Mouse (Mus musculus): ENCODE data around the gene Ppid. TPM values are rescaled to one million over a fixed set of nuclear protein-coding genes. Genes with fewer than 3 reads are reported as not detected.
"Not testable (repeated sequence)": the region's sequence is repeated elsewhere in the genome, so short reads cannot be mapped to it uniquely, and the experiment has no call there.

Ppid gene
- total RNA-seq, 2 experiments from 2014 or later = 61.9 to 85.5 TPM

DNA sequence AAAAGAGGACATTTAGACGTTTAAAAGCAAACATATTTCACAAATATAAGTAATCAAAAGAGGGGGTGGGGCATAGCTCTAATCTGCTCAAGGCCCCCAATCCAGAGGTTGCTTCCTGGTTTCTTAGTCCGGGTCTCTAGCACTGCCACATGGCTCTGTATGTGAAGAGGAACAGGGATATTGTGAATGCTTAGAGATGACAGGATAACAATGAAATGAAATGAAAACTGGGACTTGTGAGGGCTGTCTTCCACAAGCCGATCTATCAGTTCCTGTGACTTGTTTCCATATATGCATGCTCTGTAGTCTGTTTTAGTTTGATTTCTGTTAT lies 21.8 kb upstream of the Ppid start:
- ATAC-seq (ENCODE audit: poor library complexity, severe bottlenecking) = no peak

DNA sequence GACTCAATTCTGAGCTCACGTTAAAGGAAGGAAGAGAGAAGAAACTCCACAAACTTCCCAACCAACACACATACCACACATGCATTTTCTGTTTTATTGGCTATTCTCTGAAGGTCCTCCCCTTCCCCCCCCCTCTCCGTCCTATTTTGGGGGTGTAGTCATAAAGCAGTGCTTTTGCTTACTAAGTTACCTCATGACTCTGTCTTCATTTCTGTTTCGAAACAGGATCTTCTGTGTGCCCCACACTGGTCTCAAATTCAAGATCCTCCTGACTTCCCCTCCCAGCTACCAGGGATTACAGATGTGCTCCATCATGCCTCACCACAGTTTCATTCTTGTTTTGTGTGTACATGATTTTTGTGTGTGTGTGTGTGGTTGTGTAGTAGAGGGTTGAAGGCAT lies 18.7 kb upstream of the Ppid start:
- peak; percentile 63 for ATAC-seq (ENCODE audit: poor library complexity, severe bottlenecking)

- not testable (repeated sequence) for ATAC-seq (ENCODE audit: poor library complexity, severe bottlenecking)
Measured at GRCm38 (mm10) chr3:79573376-79573775, 17.8 kb upstream of the Ppid start.

DNA sequence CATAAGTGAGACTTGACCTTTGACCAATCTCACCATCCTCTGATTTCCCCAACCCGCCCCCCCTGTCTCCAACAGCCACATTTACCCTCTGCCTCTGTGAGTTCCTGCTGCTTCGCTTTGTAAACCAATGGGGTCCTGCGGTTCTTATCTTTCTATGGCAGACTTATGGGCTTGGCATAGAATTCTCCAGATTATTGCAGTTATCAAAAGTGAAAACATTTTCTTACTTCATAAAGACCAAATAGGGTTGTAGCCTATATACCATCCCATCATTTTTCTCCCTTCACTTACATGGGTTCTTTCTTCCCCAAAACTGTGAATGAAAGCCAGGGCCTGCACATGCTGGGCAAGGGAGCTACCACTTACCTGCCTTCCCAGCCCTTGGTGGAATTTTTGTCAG lies 16.8 kb upstream of the Ppid start:
- no peak for ATAC-seq (ENCODE audit: poor library complexity, severe bottlenecking)

- ATAC-seq (ENCODE audit: poor library complexity, severe bottlenecking) = no peak
Measured at GRCm38 (mm10) chr3:79575576-79576467, 15.3 kb upstream of the Ppid start.

DNA sequence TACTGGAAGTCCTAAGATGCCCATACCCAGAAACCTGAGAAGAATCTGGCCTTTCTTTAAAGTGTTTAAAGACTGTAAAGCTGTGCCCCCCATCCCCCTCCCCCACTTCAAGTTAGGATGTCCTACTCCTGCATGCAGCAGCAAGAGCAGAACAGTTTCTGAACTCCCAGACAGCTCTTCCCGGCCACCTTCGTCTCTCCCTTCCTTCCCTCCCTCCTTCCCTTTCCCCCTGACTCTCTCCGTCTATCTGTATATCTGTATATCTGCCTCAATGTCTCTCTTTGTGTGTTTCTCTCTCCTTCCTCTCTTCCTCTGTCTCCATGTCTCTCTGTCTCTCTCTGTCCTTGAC lies 14.7 kb upstream of the Ppid start:
- no peak for ATAC-seq (ENCODE audit: poor library complexity, severe bottlenecking)

GRCm38 (mm10) chr3:79576865-79577264 lies 14.3 kb upstream of the Ppid start:
- no peak for ATAC-seq (ENCODE audit: poor library complexity, severe bottlenecking)

- ATAC-seq (ENCODE audit: poor library complexity, severe bottlenecking) = no peak
Measured at GRCm38 (mm10) chr3:79577606-79578005, 13.5 kb upstream of the Ppid start.

DNA sequence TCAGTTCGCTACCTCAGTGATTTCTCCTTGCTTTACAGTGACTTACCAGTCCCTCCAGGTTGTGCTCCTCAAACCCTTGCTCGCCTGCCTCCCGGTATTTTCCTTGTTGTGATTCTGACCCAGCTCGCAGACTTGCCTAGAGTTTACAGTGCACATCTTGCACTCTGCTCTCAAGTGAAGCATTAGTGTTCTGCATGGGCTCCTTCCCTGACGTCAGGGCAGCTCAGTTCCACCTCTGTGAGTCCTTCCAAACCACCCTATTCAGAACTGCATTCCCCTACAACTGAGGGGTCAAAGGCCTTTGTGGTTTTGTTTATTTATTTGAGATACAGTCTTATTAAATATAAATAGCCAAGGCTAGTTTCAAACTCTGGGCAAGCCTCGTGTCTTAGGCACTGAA lies 13.0 kb upstream of the Ppid start:
- ATAC-seq (ENCODE audit: poor library complexity, severe bottlenecking) = no peak

- peak; percentile 24; the same call in 1 of the 2 replicates for ATAC-seq (ENCODE audit: poor library complexity, severe bottlenecking)
Measured at GRCm38 (mm10) chr3:79579891-79580575, 11.1 kb upstream of the Ppid start.

GRCm38 (mm10) chr3:79586804-79587203 lies 4.3 kb upstream of the Ppid start:
- peak; percentile 90 for ATAC-seq (ENCODE audit: poor library complexity, severe bottlenecking)

DNA sequence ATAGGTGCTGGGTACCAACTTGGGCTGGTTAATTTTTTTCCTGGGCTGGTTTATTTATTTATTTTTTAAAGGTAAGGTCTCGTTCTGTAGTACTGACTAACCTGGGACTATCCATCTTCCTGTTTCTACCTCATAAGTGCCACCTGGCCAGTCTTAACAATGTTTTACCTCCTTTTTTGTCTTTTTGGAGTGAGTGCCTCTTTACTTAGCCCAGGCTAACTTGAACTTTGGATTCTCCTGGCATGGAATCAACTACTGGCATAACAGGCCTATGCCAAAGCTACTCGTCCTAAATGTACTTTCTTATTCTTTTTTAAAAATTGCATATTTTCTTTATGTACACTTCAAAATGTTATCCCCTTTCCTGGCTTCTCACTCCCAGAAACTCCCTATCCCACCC lies 1.5 kb upstream of the Ppid start:
- ATAC-seq (ENCODE audit: poor library complexity, severe bottlenecking) = no peak

GRCm38 (mm10) chr3:79591793-79592471 lies 790 bp downstream of the Ppid start:
- ATAC-seq (ENCODE audit: poor library complexity, severe bottlenecking) = no peak

GRCm38 (mm10) chr3:79595468-79595867 lies 4.3 kb downstream of the Ppid start:
- no peak for ATAC-seq (ENCODE audit: poor library complexity, severe bottlenecking)

DNA sequence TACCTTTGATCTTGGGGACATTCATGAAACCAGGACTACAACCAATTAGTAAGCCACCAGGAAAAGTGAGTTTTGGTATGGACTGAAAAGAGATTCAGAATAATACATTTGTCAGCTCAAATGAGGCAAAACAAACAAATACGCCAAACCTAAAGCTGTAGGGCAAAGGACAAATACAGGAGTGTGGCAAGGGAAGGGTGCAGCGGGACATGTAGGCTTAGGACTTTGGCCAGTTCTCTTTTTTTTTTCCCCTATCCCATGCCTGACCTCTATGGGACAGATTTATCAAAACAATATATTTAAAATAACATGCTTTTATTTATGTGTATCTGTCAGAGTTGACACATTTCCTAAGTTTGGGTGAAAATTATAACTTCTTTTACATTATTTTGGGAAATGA lies 18.7 kb downstream of the Ppid start:
- no peak for ATAC-seq (ENCODE audit: poor library complexity, severe bottlenecking)

- no peak for ATAC-seq (ENCODE audit: poor library complexity, severe bottlenecking)
Measured at GRCm38 (mm10) chr3:79627484-79628181, 36.5 kb downstream of the Ppid start.

- ATAC-seq (ENCODE audit: poor library complexity, severe bottlenecking) = peak; percentile 9
Measured at GRCm38 (mm10) chr3:79628182-79628560, 37.0 kb downstream of the Ppid start.

DNA sequence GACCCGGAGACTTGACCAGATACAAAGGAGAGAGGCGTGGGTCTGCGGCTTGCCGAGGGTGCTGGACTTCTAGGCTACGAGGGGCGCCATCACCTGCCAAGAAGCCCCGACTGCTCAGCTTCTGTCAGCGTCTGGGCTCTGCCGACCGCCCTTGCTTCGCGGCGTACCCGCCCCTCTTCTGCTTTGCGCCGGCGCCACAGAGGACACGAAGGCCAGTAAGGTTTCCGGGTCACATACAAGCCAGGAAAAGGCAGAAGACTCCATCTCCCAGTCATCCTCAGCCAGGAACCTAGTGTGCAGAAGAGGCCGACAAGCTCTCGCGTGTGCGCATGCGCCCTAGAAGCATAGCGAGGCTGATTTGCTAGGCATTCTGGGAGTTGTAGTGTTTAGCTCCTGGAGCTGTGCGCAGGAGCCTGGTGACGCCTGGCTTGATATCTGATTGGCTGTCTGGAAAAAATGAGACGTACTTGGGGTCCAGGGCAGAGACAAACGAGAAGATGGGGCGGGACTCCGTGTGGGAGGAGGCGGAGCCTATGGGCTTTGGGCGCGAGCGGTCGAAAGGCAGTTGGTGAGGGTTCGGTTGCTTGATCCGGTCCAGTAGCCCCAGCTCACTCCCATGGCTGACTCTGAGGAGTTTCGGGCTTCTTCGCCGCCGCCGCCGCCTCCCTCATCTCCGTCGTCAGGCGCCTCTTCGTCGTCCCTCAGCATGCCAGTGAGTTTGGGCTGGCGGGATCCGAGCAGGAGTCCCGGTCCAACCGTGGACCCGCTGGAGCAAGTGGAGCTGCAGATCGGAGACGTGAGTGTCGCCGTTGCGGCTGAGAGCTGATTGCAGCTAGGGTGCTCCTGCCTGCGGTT lies 37.6 kb downstream of the Ppid start, which contains the start of gene 4930579G24Rik:
TSS of gene 4930579G24Rik (plus strand) at position 519 of the 855 bp plus-strand sequence.
- ATAC-seq (ENCODE audit: poor library complexity, severe bottlenecking) = peak; percentile 91

DNA sequence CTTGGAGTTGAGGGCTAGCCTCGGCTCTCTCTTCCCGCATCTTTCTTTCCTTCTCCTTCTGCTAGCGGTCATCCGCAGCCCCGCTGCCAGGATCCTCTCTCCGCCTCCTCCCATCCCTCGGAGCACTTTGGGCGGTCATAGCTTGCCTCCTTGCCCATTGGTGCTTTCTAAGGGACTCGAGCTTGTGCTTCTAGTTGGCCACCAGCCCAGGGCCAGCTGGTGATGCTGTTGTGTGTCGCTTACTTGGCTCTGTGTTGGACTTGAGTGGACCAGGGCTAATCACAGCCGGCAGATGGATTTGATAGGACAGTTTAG lies 38.2 kb downstream of the Ppid start, which contains the start of gene Etfdh:
TSS of gene Etfdh (minus strand) at position 85 of the 315 bp plus-strand sequence.
- peak; percentile 27 for ATAC-seq (ENCODE audit: poor library complexity, severe bottlenecking)

DNA sequence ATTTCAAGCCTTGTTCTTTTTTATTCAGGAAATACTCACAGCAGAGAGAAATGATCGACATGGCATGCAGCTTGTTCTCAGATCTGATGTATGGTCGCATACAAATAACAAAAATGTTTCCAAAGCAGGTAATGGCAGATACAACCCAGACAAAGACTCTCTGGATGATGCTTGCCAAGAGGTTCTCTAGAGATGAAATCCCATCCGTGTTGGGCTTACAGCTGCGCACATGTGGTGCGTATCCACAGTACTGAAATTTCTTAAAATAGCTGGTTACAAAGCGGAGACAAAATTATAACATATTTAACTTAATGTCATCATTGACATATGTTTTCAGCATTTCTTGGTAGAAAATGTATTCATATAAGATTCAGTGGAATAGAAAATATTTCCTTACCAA lies 61.0 kb downstream of the Ppid start:
- no peak for ATAC-seq (ENCODE audit: poor library complexity, severe bottlenecking)

Measured in megakaryocyte, adult 5-6 weeks (primary cell).